Mouse (Mus musculus): ENCODE measurements around the gene Fgf15.
"Not testable (repeated sequence)": the region's sequence is repeated elsewhere in the genome, so short reads cannot be mapped to it uniquely, and the experiment has no call there.

DNA sequence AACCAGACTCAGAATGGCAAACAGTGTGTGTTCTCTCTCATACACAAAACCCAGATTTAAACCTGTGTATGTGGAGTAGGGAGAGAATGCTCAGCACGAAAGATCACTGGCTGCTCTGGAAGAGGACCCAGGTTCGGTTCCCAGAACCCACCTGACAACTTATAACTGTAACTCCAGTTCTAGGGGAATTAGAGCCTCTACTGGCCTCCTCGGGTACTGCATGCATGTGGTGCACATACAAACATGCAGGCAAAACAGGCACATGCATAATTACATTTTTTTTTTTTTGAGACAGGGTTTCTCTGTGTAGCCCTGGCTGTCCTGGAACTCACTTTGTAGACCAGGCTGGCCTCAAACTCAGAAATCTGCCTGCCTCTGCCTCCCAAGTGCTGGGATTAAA lies 9.2 kb downstream of the Fgf15 start:
- TF ChIP-seq GATA1 (IDR thresholded peaks at IDR 0.05; ENCODE audit: borderline replicate concordance, low read length); FLI1 (IDR thresholded peaks at IDR 0.05; ENCODE audit: low read length): not testable (repeated sequence)

All from megakaryocyte, embryonic 14.5 days (primary cell).